8 mouse cellular contexts compared by ENCODE assay signal in the genomic region with DNA sequence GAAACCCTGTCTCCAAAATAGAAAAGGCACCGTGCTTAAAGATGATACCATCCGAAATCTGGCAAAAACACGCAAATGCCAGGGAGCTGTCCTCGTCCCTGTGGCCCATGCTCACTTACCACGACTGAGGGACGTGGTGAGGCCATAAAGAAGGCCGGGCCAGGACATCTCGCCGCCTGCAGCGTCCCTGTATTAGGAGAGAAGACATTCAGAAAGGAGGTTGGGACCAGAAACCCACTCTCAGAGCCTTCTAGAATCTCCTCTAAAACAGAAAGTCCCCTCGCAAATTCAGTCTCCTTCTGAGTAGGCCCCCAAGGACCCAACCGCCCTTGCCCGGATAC. TPM values are rescaled to one million over a fixed set of nuclear protein-coding genes. Genes with fewer than 3 reads are reported as not detected.
A peak's percentile ranks its signal among the peaks of the same experiment; 100 is the strongest.
DNase-seq lines count a peak whose midpoint lies in the region; ATAC-seq and TF ChIP-seq lines count a peak whose summit lies in the region.

No protein-coding gene starts in this region.

- peak overlapping the region; percentile 85 for H3K4me2 ChIP-seq in heart, embryonic 12.5 days
- H3K4me2 ChIP-seq in forebrain, embryonic 15.5 days (replicated peaks), result peak overlapping the region; percentile 86
- H3K4me2 ChIP-seq in liver, embryonic 16.5 days (ENCODE audit: low read depth, low read length), result peak overlapping the region; percentile 67

- peak overlapping the region; percentile 64 for H3K4me3 ChIP-seq in heart, embryonic 12.5 days
- peak overlapping the region; percentile 84 for H3K4me3 ChIP-seq in ES-Bruce4 (ENCODE audit: low read depth, low read length)
- peak overlapping the region; percentile 73 for H3K4me3 ChIP-seq in forebrain, embryonic 15.5 days
- H3K4me3 ChIP-seq in liver, embryonic 16.5 days (ENCODE audit: low read depth, low read length), result peak overlapping the region; percentile 67

- H3K4me1 ChIP-seq in heart, embryonic 12.5 days (replicated peaks), result peaks cover 14% of the 10 kb centered on the region
- peaks cover 2% of the 10 kb centered on the region for H3K4me1 ChIP-seq in ES-Bruce4 (ENCODE audit: control insufficient read depth, insufficient read depth, low read length)
- H3K4me1 ChIP-seq in forebrain, embryonic 15.5 days, result peaks cover 20% of the 10 kb centered on the region
- H3K4me1 ChIP-seq in liver, embryonic 16.5 days (ENCODE audit: control insufficient read depth, low read depth, low read length), result peaks cover 12% of the 10 kb centered on the region

- no peak for ATAC-seq in heart, embryonic 12.5 days (ENCODE audit: insufficient number of reproducible peaks, low FRiP score)
- peak; percentile 10; the same call in 1 of the 2 replicates for ATAC-seq in forebrain, embryonic 15.5 days (replicated peaks)
- ATAC-seq in liver, embryonic 16.5 days (ENCODE audit: low read depth), result no peak

- H3K36me3 ChIP-seq in heart, embryonic 12.5 days, result peaks cover 57% of the 10 kb centered on the region
- 0 out of 2 replicates have a peak, but pooled peaks cover 4% of the 10 kb centered on the region for H3K36me3 ChIP-seq in ES-Bruce4 (ENCODE audit: control insufficient read depth, insufficient read depth, low read length, poor library complexity, severe bottlenecking)
- no peaks in the 10 kb centered on the region for H3K36me3 ChIP-seq in forebrain, embryonic 15.5 days
- H3K36me3 ChIP-seq in liver, embryonic 16.5 days (ENCODE audit: control insufficient read depth, insufficient read depth), result no peaks in the 10 kb centered on the region

- DNase-seq in heart, adult 9 months (ENCODE audit: low spot score in 2 of 2), result no peak
- no peak for DNase-seq in urinary bladder, adult 2 months (ENCODE audit: low spot score)
- no peak for DNase-seq in urinary bladder, postnatal 36 days (ENCODE audit: low spot score in 2 of 2)
- no peak for DNase-seq in kidney, adult 9 months

- no peak for TF ChIP-seq EP300 in ES-Bruce4 (IDR thresholded peaks at IDR 0.05; ENCODE audit: insufficient read depth, low read depth, low read length)

- under 1% methylated on average over 13 of the region's 13 CpGs for WGBS in heart, embryonic 12.5 days
- WGBS in forebrain, embryonic 15.5 days, result 2% methylated on average over 13 of the region's 13 CpGs
- WGBS in liver, embryonic 16.5 days (ENCODE audit: insufficient replicate concordance), result 0% methylated on average over 13 of the region's 13 CpGs

- H3K9ac ChIP-seq in heart, embryonic 12.5 days, result peak overlapping the region; percentile 80
- H3K9ac ChIP-seq in ES-Bruce4 (ENCODE audit: low read depth, poor library complexity, severe bottlenecking), result peak overlapping the region; percentile 66
- H3K9ac ChIP-seq in forebrain, embryonic 15.5 days (replicated peaks), result peak overlapping the region; percentile 80
- H3K9ac ChIP-seq in liver, embryonic 16.5 days (ENCODE audit: low read depth, low read length), result peak overlapping the region; percentile 74

- no peaks in the 10 kb centered on the region for H3K9me3 ChIP-seq in heart, embryonic 12.5 days (replicated peaks)
- no peaks in the 10 kb centered on the region for H3K9me3 ChIP-seq in ES-Bruce4 (replicated peaks; ENCODE audit: control insufficient read depth, insufficient read depth, low read length, poor library complexity, severe bottlenecking)
- H3K9me3 ChIP-seq in forebrain, embryonic 15.5 days, result no peaks in the 10 kb centered on the region
- no peaks in the 10 kb centered on the region for H3K9me3 ChIP-seq in liver, embryonic 16.5 days (replicated peaks; ENCODE audit: control insufficient read depth, low read length)

- no peaks in the 10 kb centered on the region for H3K27me3 ChIP-seq in heart, embryonic 12.5 days (replicated peaks)
- no peaks in the 10 kb centered on the region for H3K27me3 ChIP-seq in ES-Bruce4 (ENCODE audit: control insufficient read depth, insufficient read depth, low read length, poor library complexity, severe bottlenecking)
- no peaks in the 10 kb centered on the region for H3K27me3 ChIP-seq in forebrain, embryonic 15.5 days
- no peaks in the 10 kb centered on the region for H3K27me3 ChIP-seq in liver, embryonic 16.5 days (ENCODE audit: control insufficient read depth, insufficient read depth, low read depth, low read length)

- H3K27ac ChIP-seq in heart, embryonic 12.5 days (ENCODE audit: poor library complexity, severe bottlenecking), result peak overlapping the region; percentile 55; the same call in 1 of the 2 replicates
- peak overlapping the region; percentile 45 for H3K27ac ChIP-seq in ES-Bruce4 (ENCODE audit: insufficient read depth, low read length)
- peak overlapping the region; percentile 76 for H3K27ac ChIP-seq in forebrain, embryonic 15.5 days (replicated peaks)
- H3K27ac ChIP-seq in liver, embryonic 16.5 days (ENCODE audit: low read length), result peak overlapping the region; percentile 42

- TF ChIP-seq POLR2A in ES-Bruce4 (IDR thresholded peaks at IDR 0.05; ENCODE audit: insufficient read depth, low read length), result no peak

- no peak for TF ChIP-seq CTCF in ES-Bruce4 (IDR thresholded peaks at IDR 0.05; ENCODE audit: low read depth, low read length)

RNA-seq across cellular contexts. Expression of gene Mrps12, which starts 0.3 kb away (rescaled TPM):
- polyA plus RNA-seq in heart, embryonic 12.5 days (2016; fragmentation: Nextera tagmentation; extraction: Ambion mirVana), result 116 TPM in 2 replicates
- polyA plus RNA-seq in ES-Bruce4 (2011; ENCODE audit: insufficient read depth, insufficient read length, low read depth, missing spikeins), result 53.5 and 60.9 TPM in 2 replicates
- polyA plus RNA-seq in forebrain, embryonic 15.5 days (2015; fragmentation: Nextera tagmentation; extraction: Ambion mirVana), result 109 and 113 TPM in 2 replicates
- polyA plus RNA-seq in liver, embryonic 16.5 days (2015; fragmentation: Nextera tagmentation; extraction: Ambion mirVana), result 73.3 and 73.7 TPM in 2 replicates
- 53.5 and 59.2 TPM in 2 replicates for polyA plus RNA-seq in urinary bladder, adult 2 months (2012; rRNA removed)

RNA-seq across cellular contexts. Expression of gene Sars2, which starts 0.5 kb away (rescaled TPM):
- 23.2 and 27.3 TPM in 2 replicates for polyA plus RNA-seq in heart, embryonic 12.5 days (2016; fragmentation: Nextera tagmentation; extraction: Ambion mirVana)
- 22.4 and 22.5 TPM in 2 replicates for polyA plus RNA-seq in ES-Bruce4 (2011; ENCODE audit: insufficient read depth, insufficient read length, low read depth, missing spikeins)
- 18.5 and 18.6 TPM in 2 replicates for polyA plus RNA-seq in forebrain, embryonic 15.5 days (2015; fragmentation: Nextera tagmentation; extraction: Ambion mirVana)
- 10.5 and 11.2 TPM in 2 replicates for polyA plus RNA-seq in liver, embryonic 16.5 days (2015; fragmentation: Nextera tagmentation; extraction: Ambion mirVana)
- 9.9 and 10.6 TPM in 2 replicates for polyA plus RNA-seq in urinary bladder, adult 2 months (2012; rRNA removed)

RNA-seq across cellular contexts. Expression of gene Ccer2, which starts 14.6 kb away (rescaled TPM):
- polyA plus RNA-seq in heart, embryonic 12.5 days (2016; fragmentation: Nextera tagmentation; extraction: Ambion mirVana), result not detected in 2 replicates
- polyA plus RNA-seq in ES-Bruce4 (2011; ENCODE audit: insufficient read depth, insufficient read length, low read depth, missing spikeins), result not detected in 2 replicates
- polyA plus RNA-seq in forebrain, embryonic 15.5 days (2015; fragmentation: Nextera tagmentation; extraction: Ambion mirVana), result 0.27 TPM in 1 of 2 replicates, not detected in the other
- not detected in 2 replicates for polyA plus RNA-seq in liver, embryonic 16.5 days (2015; fragmentation: Nextera tagmentation; extraction: Ambion mirVana)
- polyA plus RNA-seq in urinary bladder, adult 2 months (2012; rRNA removed), result 0.06 TPM in 1 of 2 replicates, not detected in the other

RNA-seq across cellular contexts. Expression of gene Fbxo17, which starts 24.7 kb away (rescaled TPM):
- 9.9 and 10.4 TPM in 2 replicates for polyA plus RNA-seq in heart, embryonic 12.5 days (2016; fragmentation: Nextera tagmentation; extraction: Ambion mirVana)
- polyA plus RNA-seq in ES-Bruce4 (2011; ENCODE audit: insufficient read depth, insufficient read length, low read depth, missing spikeins), result 6.7 and 7.0 TPM in 2 replicates
- 3.3 and 3.8 TPM in 2 replicates for polyA plus RNA-seq in forebrain, embryonic 15.5 days (2015; fragmentation: Nextera tagmentation; extraction: Ambion mirVana)
- 1.0 and 1.3 TPM in 2 replicates for polyA plus RNA-seq in liver, embryonic 16.5 days (2015; fragmentation: Nextera tagmentation; extraction: Ambion mirVana)
- 6.1 and 6.8 TPM in 2 replicates for polyA plus RNA-seq in urinary bladder, adult 2 months (2012; rRNA removed)

RNA-seq across cellular contexts. Expression of gene Sirt2, which starts 25.2 kb away (rescaled TPM):
- polyA plus RNA-seq in heart, embryonic 12.5 days (2016; fragmentation: Nextera tagmentation; extraction: Ambion mirVana), result 46.6 and 49.0 TPM in 2 replicates
- 28.1 and 30.5 TPM in 2 replicates for polyA plus RNA-seq in ES-Bruce4 (2011; ENCODE audit: insufficient read depth, insufficient read length, low read depth, missing spikeins)
- polyA plus RNA-seq in forebrain, embryonic 15.5 days (2015; fragmentation: Nextera tagmentation; extraction: Ambion mirVana), result 105 and 109 TPM in 2 replicates
- 24.1 and 28.0 TPM in 2 replicates for polyA plus RNA-seq in liver, embryonic 16.5 days (2015; fragmentation: Nextera tagmentation; extraction: Ambion mirVana)
- polyA plus RNA-seq in urinary bladder, adult 2 months (2012; rRNA removed), result 84.7 and 100 TPM in 2 replicates
